Mouse (Mus musculus) forebrain, embryonic 12.5 days (tissue): ENCODE results near the gene Gpr132. TPM values are rescaled to one million over a fixed set of nuclear protein-coding genes. Genes with fewer than 3 reads are reported as not detected.
"Not testable (repeated sequence)": the region's sequence is repeated elsewhere in the genome, so short reads cannot be mapped to it uniquely, and the experiment has no call there.

Source experiments
- ATAC-seq: fragments of 200-750 bp; cut with Nextera tagmentation; 2 replicates; pipeline ENCODE4 v1.8.0; 2017; ENCODE audit warnings: moderate TSS enrichment; ENCODE audit not compliant: low FRiP score
- H3K27ac ChIP-seq: fragments of 300-500 bp; sonication (generic); 2 replicates; pipeline ENCODE4 v1.5.1; 2016; ENCODE audit warnings: mild to moderate bottlenecking
- H3K27me3 ChIP-seq: fragments of 300-500 bp; sonication (generic); 2 replicates; pipeline ENCODE4 v1.6.1; 2016; ENCODE audit warnings: mild to moderate bottlenecking
- H3K36me3 ChIP-seq: fragments of 300-500 bp; sonication (generic); replicated peaks from 2 replicates; pipeline ENCODE4 v1.6.1; 2016; ENCODE audit warnings: mild to moderate bottlenecking
- H3K4me1 ChIP-seq: fragments of 300-500 bp; sonication (generic); 2 replicates; pipeline ENCODE4 v1.6.1; 2016
- H3K4me2 ChIP-seq: fragments of 300-500 bp; sonication (generic); 2 replicates; pipeline ENCODE4 v1.6.1; 2016; ENCODE audit warnings: mild to moderate bottlenecking, moderate library complexity
- H3K4me3 ChIP-seq: fragments of 300-500 bp; sonication (generic); replicated peaks from 2 replicates; pipeline ENCODE4 v1.5.1; 2016; ENCODE audit warnings: mild to moderate bottlenecking
- H3K9ac ChIP-seq: fragments of 300-500 bp; sonication (generic); 2 replicates; pipeline ENCODE4 v1.6.1; 2016; ENCODE audit warnings: mild to moderate bottlenecking
- H3K9me3 ChIP-seq: fragments of 300-500 bp; sonication (generic); 2 replicates; pipeline ENCODE4 v1.6.1; 2016
- WGBS: fragments of 180-500 bp; shearing (Covaris S2); methylation state at CpG from one replicate; pipeline ENCODE4 v1.1.7; 2016; 5-methylcytosine and 5-hydroxymethylcytosine counted together
- polyA plus RNA-seq: library from polyadenylated mRNA; unstranded; fragments of >200 nt; fragmentation: Nextera tagmentation; extraction: Ambion mirVana; gene quantifications from 2 replicates; pipeline ENCODE4 v1.2.1, GENCODE M21; 2016

The Gpr132 gene
- polyA plus RNA-seq, 1 experiment from 2014 or later, result not detected

- H3K4me2 ChIP-seq, ATAC-seq, H3K9ac ChIP-seq, H3K4me3 ChIP-seq, H3K4me1 ChIP-seq, H3K9me3 ChIP-seq, H3K27me3 ChIP-seq, H3K27ac ChIP-seq, H3K36me3 ChIP-seq: not testable (repeated sequence)
- WGBS, result 91% methylated on average over 2 of the region's 2 CpGs
Observed at GRCm38 (mm10) chr12:112842128-112842527, 25.9 kb downstream of the Gpr132 start.

- not testable (repeated sequence) for H3K4me1 ChIP-seq, H3K27me3 ChIP-seq, H3K9me3 ChIP-seq, H3K9ac ChIP-seq, H3K27ac ChIP-seq, H3K36me3 ChIP-seq, ATAC-seq, H3K4me2 ChIP-seq, H3K4me3 ChIP-seq
- WGBS, result 61% methylated on average over 4 of the region's 4 CpGs
Observed at GRCm38 (mm10) chr12:112841338-112841892, 26.6 kb downstream of the Gpr132 start.

DNA sequence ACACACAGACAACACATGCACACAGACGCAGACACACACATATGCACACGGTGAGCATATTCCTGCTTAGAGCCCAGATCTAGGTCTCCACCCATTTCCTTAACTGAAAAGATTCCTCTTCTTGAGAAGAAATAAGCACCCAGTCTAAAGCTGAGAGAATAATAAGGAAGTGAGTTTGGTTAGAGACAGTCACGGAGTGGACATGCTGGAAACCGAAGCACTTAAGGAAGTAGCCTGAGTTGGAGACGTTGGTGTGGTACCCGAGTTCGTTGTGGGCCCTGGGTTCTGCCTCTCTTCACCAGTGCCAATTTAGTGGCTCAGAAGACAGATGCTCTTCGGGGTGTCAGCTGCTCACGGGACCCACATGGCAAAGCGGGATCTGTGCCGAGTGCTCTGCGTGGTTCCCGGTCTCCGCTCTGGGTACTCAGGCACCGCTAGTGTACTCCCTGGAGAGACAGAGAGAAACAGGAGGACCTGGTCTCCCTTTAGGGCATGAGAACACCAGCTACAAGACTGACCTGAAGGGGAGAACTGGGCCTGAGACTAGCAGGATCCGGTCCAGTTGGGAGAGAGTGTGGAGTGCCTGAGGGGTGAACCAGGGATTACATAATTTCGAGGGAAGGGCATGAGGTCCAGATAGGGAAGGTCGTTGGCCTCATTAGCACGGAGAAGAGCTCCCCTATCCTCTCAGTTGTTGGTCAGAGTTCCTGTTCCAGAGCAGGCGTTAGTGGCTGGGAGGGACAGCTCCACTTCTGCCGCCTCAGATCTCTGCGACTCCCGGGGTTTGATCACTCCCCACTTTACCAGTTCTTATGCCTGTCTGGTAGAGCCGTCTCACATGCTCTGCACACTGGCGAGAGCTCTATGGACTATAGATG is 27.6 kb downstream of the Gpr132 start:
- H3K9ac ChIP-seq, result no peak overlapping the region
- H3K4me1 ChIP-seq, result no peaks in the 10 kb centered on the region
- H3K4me2 ChIP-seq, result no peak overlapping the region
- no peak overlapping the region for H3K27ac ChIP-seq
- ATAC-seq, result no peak
- no peaks in the 10 kb centered on the region for H3K9me3 ChIP-seq
- no peaks in the 10 kb centered on the region for H3K27me3 ChIP-seq
- no peak overlapping the region for H3K4me3 ChIP-seq
- H3K36me3 ChIP-seq, result no peaks in the 10 kb centered on the region
- 84% methylated on average over 25 of the region's 25 CpGs for WGBS

DNA sequence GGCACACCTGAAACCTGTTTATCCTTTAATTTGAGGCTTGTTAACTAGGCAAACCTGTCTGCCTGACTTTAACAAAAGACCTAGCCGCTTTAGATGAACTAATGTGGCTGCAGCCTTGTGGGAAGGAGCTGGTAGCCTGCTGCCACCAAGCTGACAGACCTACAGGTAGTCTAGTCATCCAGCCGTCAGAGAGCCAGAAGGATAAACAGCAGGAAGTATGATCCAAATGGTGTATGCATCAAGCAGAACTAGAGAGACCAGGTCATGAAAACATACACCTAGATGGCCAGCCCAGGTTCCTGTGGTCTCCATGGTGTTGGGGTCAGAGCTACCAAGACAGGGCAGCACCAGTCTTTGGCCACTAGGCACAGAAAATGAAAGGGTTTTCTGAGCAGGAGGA is 33.0 kb downstream of the Gpr132 start:
- no peaks in the 10 kb centered on the region for H3K27me3 ChIP-seq
- H3K27ac ChIP-seq, result no peak overlapping the region
- no peak overlapping the region for H3K4me2 ChIP-seq
- ATAC-seq, result no peak
- no peaks in the 10 kb centered on the region for H3K9me3 ChIP-seq
- peaks cover 18% of the 10 kb centered on the region for H3K36me3 ChIP-seq
- no peak overlapping the region for H3K9ac ChIP-seq
- WGBS, result 78% methylated on average over 2 of the region's 2 CpGs
- H3K4me3 ChIP-seq, result no peak overlapping the region
- H3K4me1 ChIP-seq, result peaks cover 11% of the 10 kb centered on the region

DNA sequence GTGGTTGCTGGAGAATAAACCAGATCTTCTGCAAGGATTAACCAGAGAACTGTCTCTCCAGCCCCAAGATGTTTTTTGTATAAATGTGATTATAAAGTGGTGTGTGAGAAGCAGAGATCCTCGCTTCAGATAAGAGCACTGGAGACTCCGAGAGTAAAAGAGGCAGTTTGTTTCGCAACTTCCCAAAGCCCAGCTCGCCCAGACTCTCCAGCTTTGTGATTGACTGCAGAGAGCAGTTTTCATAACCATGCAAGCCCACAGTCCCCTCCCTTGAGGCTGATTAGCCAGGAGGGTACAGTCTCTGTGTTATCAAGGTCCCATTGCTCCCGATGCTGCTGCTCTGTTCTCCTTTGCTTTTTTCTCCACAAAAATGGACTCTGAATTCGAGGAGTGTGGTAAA is 34.5 kb downstream of the Gpr132 start:
- Histone ChIP-seq H3K9me3 (no peaks in the 10 kb centered on the region), H3K27me3 (no peaks in the 10 kb centered on the region), H3K36me3 (peaks cover 18% of the 10 kb centered on the region), H3K4me1 (peaks cover 12% of the 10 kb centered on the region), H3K9ac (no peak overlapping the region), H3K4me3 (no peak overlapping the region), H3K4me2 (no peak overlapping the region), H3K27ac (no peak overlapping the region)
- no peak for ATAC-seq
- 90% methylated on average over 6 of the region's 6 CpGs for WGBS

- 93% methylated on average over 5 of the region's 5 CpGs for WGBS
- H3K4me3 ChIP-seq, result no peak overlapping the region
- peaks cover 19% of the 10 kb centered on the region for H3K4me1 ChIP-seq
- no peak overlapping the region for H3K9ac ChIP-seq
- no peaks in the 10 kb centered on the region for H3K9me3 ChIP-seq
- no peak overlapping the region for H3K27ac ChIP-seq
- no peak for ATAC-seq
- H3K4me2 ChIP-seq, result no peak overlapping the region
- H3K27me3 ChIP-seq, result no peaks in the 10 kb centered on the region
- peaks cover 22% of the 10 kb centered on the region for H3K36me3 ChIP-seq
Observed at GRCm38 (mm10) chr12:112832411-112832810, 35.6 kb downstream of the Gpr132 start.

DNA sequence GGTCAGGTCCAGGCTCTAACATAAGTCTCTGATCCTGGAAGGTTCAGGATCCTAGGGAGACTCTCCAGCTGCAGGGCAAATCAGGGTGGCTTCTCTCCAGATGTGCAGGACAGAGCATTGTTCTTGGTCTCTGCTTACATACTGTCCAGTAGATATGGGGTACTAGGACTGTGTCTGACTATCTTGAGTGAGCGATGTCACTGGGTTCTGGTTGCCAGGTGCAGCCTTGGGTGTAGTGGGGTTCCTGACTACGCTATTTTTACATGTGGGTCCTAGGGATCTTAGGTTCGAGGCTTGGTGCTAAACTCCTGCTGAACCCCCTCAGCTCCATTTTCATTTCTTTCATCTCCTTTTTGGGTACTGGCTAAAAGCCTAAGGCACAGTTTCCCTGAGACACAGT is 37.5 kb downstream of the Gpr132 start:
- H3K4me3 ChIP-seq, result peak overlapping the region; percentile 95
- no peak for ATAC-seq
- H3K27ac ChIP-seq, result no peak overlapping the region
- no peaks in the 10 kb centered on the region for H3K27me3 ChIP-seq
- WGBS, result 80% methylated on average over 3 of the region's 3 CpGs
- H3K4me2 ChIP-seq, result peak overlapping the region; percentile 81
- H3K4me1 ChIP-seq, result peaks cover 38% of the 10 kb centered on the region
- H3K36me3 ChIP-seq, result peaks cover 39% of the 10 kb centered on the region
- peak overlapping the region; percentile 70 for H3K9ac ChIP-seq
- H3K9me3 ChIP-seq, result no peaks in the 10 kb centered on the region

DNA sequence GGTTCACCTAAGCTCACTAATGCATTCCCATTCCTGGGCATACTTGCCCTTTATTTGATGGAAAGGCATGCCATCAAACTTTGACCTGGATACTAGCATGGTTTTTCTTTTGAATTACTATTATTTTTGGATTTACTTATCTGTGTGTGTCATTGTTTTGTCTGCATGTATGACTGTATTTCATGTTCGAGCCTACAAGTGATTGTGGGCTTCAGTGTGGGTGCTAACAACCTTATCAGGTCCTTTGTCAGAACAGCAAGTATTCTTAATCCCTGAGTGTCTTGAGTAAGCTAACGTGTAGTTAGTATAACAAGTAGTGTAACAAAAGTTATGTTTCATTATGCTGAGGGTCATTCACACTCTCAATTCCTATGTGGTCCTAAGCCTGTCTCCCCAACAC is 37.9 kb downstream of the Gpr132 start:
- Histone ChIP-seq H3K27ac (peak overlapping the region; percentile 71), H3K36me3 (peaks cover 42% of the 10 kb centered on the region), H3K4me2 (peak overlapping the region; percentile 81), H3K27me3 (no peaks in the 10 kb centered on the region), H3K9me3 (no peaks in the 10 kb centered on the region), H3K4me1 (peaks cover 41% of the 10 kb centered on the region), H3K4me3 (peak overlapping the region; percentile 95), H3K9ac (peak overlapping the region; percentile 70)
- WGBS, result 34% methylated on average over 2 of the region's 2 CpGs
- peak; percentile 2; the same call in 1 of the 2 replicates for ATAC-seq

- peak within 1 kb of the TSS; percentile 88 for H3K4me2 ChIP-seq
- no peaks in the 10 kb centered on the region for H3K9me3 ChIP-seq
- peaks cover 49% of the 10 kb centered on the region for H3K4me1 ChIP-seq
- peak within 1 kb of the TSS; percentile 99 for H3K9ac ChIP-seq
- under 1% methylated on average over 64 of the region's 72 CpGs for WGBS
- peak; percentile 97 for ATAC-seq
- H3K4me3 ChIP-seq, result peak within 1 kb of the TSS; percentile 95
- no peaks in the 10 kb centered on the region for H3K27me3 ChIP-seq
- H3K36me3 ChIP-seq, result peaks cover 50% of the 10 kb centered on the region
- H3K27ac ChIP-seq, result peak within 1 kb of the TSS; percentile 96
Observed at GRCm38 (mm10) chr12:112829244-112829864, 38.7 kb downstream of the Gpr132 start, which contains the start of gene Cdca4. TSS of gene Cdca4 (minus strand) at chr12:112829423.

DNA sequence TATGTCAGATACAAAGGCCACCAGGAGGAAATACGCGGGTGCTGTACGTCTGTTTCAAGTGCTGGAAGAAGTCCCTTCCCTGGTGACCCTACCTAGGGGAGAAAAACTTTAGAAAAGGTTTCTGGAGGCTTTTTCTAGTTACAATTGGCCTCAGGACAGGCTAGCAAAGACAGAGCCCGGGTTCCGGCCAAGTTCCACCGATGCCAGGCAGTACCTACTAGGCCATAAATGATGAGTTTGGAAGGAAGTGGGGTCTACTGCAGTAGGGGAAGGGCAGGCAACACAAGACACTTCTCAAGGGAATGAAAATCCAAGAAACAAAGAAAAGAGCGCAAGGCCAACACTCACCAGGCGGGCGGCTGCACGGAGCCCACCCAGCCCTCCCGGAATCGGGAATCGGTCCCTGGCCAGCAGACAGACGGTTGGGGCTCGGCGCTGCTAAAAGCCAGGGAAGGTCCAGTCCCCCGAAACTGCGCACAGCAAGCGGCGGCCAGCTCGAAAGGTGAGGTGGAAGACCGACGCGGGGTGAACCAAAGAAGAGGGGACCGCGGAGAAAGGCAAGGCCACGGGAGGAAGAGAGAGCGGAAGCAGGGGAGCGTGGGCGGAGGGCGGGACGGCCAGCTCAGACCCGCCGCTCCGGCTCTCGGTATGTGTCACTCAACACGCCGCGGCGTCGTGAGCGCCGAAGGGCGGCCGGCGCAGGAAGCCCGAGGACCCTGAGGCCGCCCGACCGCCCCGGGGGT is 39.4 kb downstream of the Gpr132 start:
- peak; percentile 81 for ATAC-seq
- no peaks in the 10 kb centered on the region for H3K9me3 ChIP-seq
- peak overlapping the region; percentile 95 for H3K4me3 ChIP-seq
- peak overlapping the region; percentile 99 for H3K9ac ChIP-seq
- H3K36me3 ChIP-seq, result peaks cover 56% of the 10 kb centered on the region
- H3K4me1 ChIP-seq, result peaks cover 55% of the 10 kb centered on the region
- H3K27ac ChIP-seq, result peak overlapping the region; percentile 96
- H3K27me3 ChIP-seq, result no peaks in the 10 kb centered on the region
- WGBS, result under 1% methylated on average over 51 of the region's 51 CpGs
- H3K4me2 ChIP-seq, result peak overlapping the region; percentile 88

DNA sequence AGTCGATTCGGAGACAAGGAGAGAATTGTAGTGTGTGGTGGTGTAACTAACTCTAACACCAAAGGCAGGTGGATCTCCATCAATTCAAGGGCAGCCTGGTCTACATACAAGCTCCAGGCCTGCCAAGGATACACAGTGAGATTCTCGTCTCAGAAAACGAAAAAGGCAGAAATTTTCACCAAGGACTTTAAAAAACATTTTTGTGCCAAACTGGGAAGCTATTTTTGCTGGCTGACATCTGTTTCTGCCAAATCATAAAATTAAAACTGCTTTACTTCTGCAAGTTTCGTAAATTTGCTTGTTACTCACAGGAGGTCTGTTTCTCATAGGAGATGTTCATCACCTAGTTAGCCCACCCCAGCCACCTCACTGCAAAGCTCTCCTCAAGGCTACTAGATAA is 42.1 kb downstream of the Gpr132 start:
- 0 out of 2 replicates have a peak overlapping the region, but pooled peaks have one; percentile 2 for H3K4me3 ChIP-seq
- peaks cover 62% of the 10 kb centered on the region for H3K36me3 ChIP-seq
- H3K4me1 ChIP-seq, result peaks cover 63% of the 10 kb centered on the region
- H3K27me3 ChIP-seq, result no peaks in the 10 kb centered on the region
- no peak for ATAC-seq
- H3K9ac ChIP-seq, result 0 out of 2 replicates have a peak overlapping the region, but pooled peaks have one; percentile 99
- no peak overlapping the region for H3K27ac ChIP-seq
- H3K4me2 ChIP-seq, result peak overlapping the region; percentile 88; the same call in 1 of the 2 replicates
- WGBS, result 92% methylated on average over 5 of the region's 5 CpGs
- no peaks in the 10 kb centered on the region for H3K9me3 ChIP-seq

DNA sequence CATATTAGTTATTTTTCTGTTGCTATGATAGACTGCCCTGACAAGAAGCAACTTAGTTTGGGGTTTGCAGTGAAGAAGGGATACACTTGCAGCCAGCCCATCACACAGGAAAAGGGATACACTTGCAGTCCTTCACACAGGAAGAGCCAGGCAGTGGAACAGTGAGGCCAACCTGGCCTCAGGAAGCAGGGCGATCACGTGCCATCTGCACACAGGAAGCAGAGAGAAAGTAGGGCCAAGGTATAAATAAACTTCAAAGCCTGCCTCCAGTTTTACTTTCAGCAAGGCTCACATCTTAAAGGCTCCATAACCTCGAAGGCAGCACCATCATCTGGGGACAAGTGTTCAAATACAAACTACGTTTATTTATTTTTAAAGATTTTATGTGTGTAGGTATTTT is 44.8 kb downstream of the Gpr132 start:
- no peaks in the 10 kb centered on the region for H3K27me3 ChIP-seq
- H3K9ac ChIP-seq, result peak overlapping the region; percentile 17; the same call in 1 of the 2 replicates
- H3K4me3 ChIP-seq, result no peak overlapping the region
- no peaks in the 10 kb centered on the region for H3K9me3 ChIP-seq
- WGBS, result 87% methylated on average over 4 of the region's 4 CpGs
- ATAC-seq, result no peak
- H3K4me2 ChIP-seq, result no peak overlapping the region
- H3K27ac ChIP-seq, result no peak overlapping the region
- peaks cover 55% of the 10 kb centered on the region for H3K4me1 ChIP-seq
- H3K36me3 ChIP-seq, result peaks cover 88% of the 10 kb centered on the region
